15 mouse cellular contexts compared by ENCODE assay signal in the genomic region with DNA sequence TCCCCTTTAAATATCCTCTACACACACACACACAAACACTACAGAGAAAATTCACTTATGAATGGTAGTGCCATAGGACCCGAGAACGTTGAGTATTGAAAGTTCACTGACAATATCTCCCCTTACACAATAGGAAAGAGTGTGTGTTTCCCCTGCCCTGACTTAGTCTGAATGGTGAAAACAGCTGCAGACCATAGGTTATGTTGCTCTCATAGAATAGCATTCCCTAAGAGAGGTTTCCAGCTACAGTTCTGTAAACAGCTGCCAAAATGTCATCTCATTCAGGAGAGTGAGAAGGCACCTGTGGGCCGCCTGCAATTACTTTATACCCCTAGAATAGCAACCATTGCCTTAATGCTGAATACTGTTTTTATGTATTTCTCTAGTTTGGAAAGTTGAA. TPM values are rescaled to one million over a fixed set of nuclear protein-coding genes. Genes with fewer than 3 reads are reported as not detected.
"Had no signal": no experiment of that assay in that cellular context is flagged by ENCODE, and none has a peak within 500 bp of the region (broad histone marks: within the 10 kb centered on the region; RNA-seq: fewer than 3 reads in every experiment).

No protein-coding gene starts in this region.

- H3K4me3 ChIP-seq: neural tube, embryonic 13.5 days; stomach, embryonic 15.5 days had no signal

- H3K4me2 ChIP-seq: neural tube, embryonic 13.5 days; stomach, embryonic 15.5 days had no signal

- H3K9me3 ChIP-seq: neural tube, embryonic 13.5 days; stomach, embryonic 15.5 days had no signal

- H3K9ac ChIP-seq: neural tube, embryonic 13.5 days; stomach, embryonic 15.5 days had no signal

- H3K4me1 ChIP-seq: stomach, embryonic 15.5 days had no signal

- DNase-seq: right cerebral cortex, adult 18-20 months; right cerebral cortex, postnatal 14 days; right cerebral cortex, postnatal 25 days; right cerebral cortex, postnatal 4 days; spleen, adult 18-20 months; thymus, adult 18-20 months; thymus, adult 2 months; thymus, postnatal 14 days; thymus, postnatal 25 days; thymus, postnatal 36 days; thymus, postnatal 4 days had no signal

- H3K27ac ChIP-seq: neural tube, embryonic 13.5 days; stomach, embryonic 15.5 days; stomach, postnatal 0 days had no signal

- H3K27me3 ChIP-seq: neural tube, embryonic 13.5 days; stomach, embryonic 15.5 days had no signal

RNA-seq across cellular contexts. Expression of gene Ccn6, which starts 57.2 kb away (rescaled TPM):
- polyA plus RNA-seq: testis, adult 2 months; thymus, adult 2 months had no signal
